Mouse (Mus musculus) limb, embryonic 15.5 days (tissue): Measurements from ENCODE around the gene Ssu72. TPM values are rescaled to one million over a fixed set of nuclear protein-coding genes. Genes with fewer than 3 reads are reported as not detected.

Experiments used
- ATAC-seq: fragments of 200-750 bp; cut with Nextera tagmentation; 2 replicates; pipeline ENCODE4 v1.8.0; 2017; ENCODE audit warnings: low read depth, moderate TSS enrichment; ENCODE audit not compliant: insufficient number of reproducible peaks, low FRiP score, low TSS enrichment
- H3K27ac ChIP-seq: fragments of 300-500 bp; sonication (generic); 2 replicates; pipeline ENCODE4 v1.5.1; 2015; ENCODE audit warnings: moderate library complexity, mild to moderate bottlenecking, inconsistent platforms
- H3K27me3 ChIP-seq: fragments of 300-500 bp; sonication (generic); 2 replicates; pipeline ENCODE4 v1.6.1; 2015; ENCODE audit warnings: inconsistent platforms
- H3K36me3 ChIP-seq: fragments of 300-500 bp; sonication (generic); 2 replicates; pipeline ENCODE4 v1.6.1; 2015; ENCODE audit warnings: inconsistent platforms
- H3K4me1 ChIP-seq: fragments of 300-500 bp; sonication (generic); 2 replicates; pipeline ENCODE4 v1.6.1; 2015; ENCODE audit warnings: inconsistent platforms
- H3K4me2 ChIP-seq: fragments of 300-500 bp; sonication (generic); 2 replicates; pipeline ENCODE4 v1.6.1; 2015; ENCODE audit warnings: mild to moderate bottlenecking, inconsistent platforms
- H3K4me3 ChIP-seq: fragments of 300-500 bp; sonication (generic); 2 replicates; pipeline ENCODE4 v1.5.1; 2015; ENCODE audit warnings: mild to moderate bottlenecking, inconsistent platforms
- H3K9ac ChIP-seq: fragments of 300-500 bp; sonication (generic); 2 replicates; pipeline ENCODE4 v1.6.1; 2015; ENCODE audit warnings: inconsistent platforms
- H3K9me3 ChIP-seq: fragments of 300-500 bp; sonication (generic); 2 replicates; pipeline ENCODE4 v1.6.1; 2016; ENCODE audit warnings: inconsistent platforms
- WGBS: fragments of 180-500 bp; shearing (Covaris S2); methylation state at CpG from one replicate; pipeline ENCODE4 v1.1.7; 2015; 5-methylcytosine and 5-hydroxymethylcytosine counted together
- polyA plus RNA-seq: library from polyadenylated mRNA; unstranded; fragments of >200 nt; fragmentation: Nextera tagmentation; extraction: Ambion mirVana; gene quantifications from 2 replicates; pipeline ENCODE4 v1.2.1, GENCODE M21; 2015

Gene Ssu72
- polyA plus RNA-seq, 1 experiment from 2014 or later, result 132 TPM

GRCm38 (mm10) chr4:155776704-155777335 lies 72.2 kb downstream of the Ssu72 start:
- Histone ChIP-seq H3K4me1 (peaks cover 37% of the 10 kb centered on the region), H3K36me3 (no peaks in the 10 kb centered on the region), H3K4me3 (no peak overlapping the region), H3K9ac (no peak overlapping the region), H3K4me2 (no peak overlapping the region), H3K9me3 (no peaks in the 10 kb centered on the region), H3K27ac (no peak overlapping the region), H3K27me3 (0 out of 2 replicates have a peak, but pooled peaks cover 6% of the 10 kb centered on the region)
- 62% methylated on average over 2 of the region's 2 CpGs for WGBS
- no peak for ATAC-seq

GRCm38 (mm10) chr4:155777816-155778215 lies 73.2 kb downstream of the Ssu72 start:
- Histone ChIP-seq H3K36me3 (no peaks in the 10 kb centered on the region), H3K27me3 (0 out of 2 replicates have a peak, but pooled peaks cover 6% of the 10 kb centered on the region), H3K27ac (no peak overlapping the region), H3K4me1 (peaks cover 37% of the 10 kb centered on the region), H3K4me3 (no peak overlapping the region), H3K9ac (no peak overlapping the region), H3K4me2 (no peak overlapping the region), H3K9me3 (no peaks in the 10 kb centered on the region)
- WGBS, result 75% methylated on average over 2 of the region's 2 CpGs
- ATAC-seq, result no peak

- 80% methylated on average over 4 of the region's 4 CpGs for WGBS
- ATAC-seq, result no peak
- H3K4me2 ChIP-seq, result no peak overlapping the region
Measured at GRCm38 (mm10) chr4:155779498-155779897, 74.9 kb downstream of the Ssu72 start.

GRCm38 (mm10) chr4:155780895-155781294 lies 76.3 kb downstream of the Ssu72 start:
- no peaks in the 10 kb centered on the region for H3K27me3 ChIP-seq
- no peak overlapping the region for H3K4me3 ChIP-seq
- peak; percentile 62; the same call in 1 of the 2 replicates for ATAC-seq
- no peak overlapping the region for H3K9ac ChIP-seq
- H3K36me3 ChIP-seq, result no peaks in the 10 kb centered on the region
- H3K4me2 ChIP-seq, result no peak overlapping the region
- H3K27ac ChIP-seq, result peak overlapping the region; percentile 63
- H3K4me1 ChIP-seq, result peaks cover 23% of the 10 kb centered on the region
- no peaks in the 10 kb centered on the region for H3K9me3 ChIP-seq
- 31% methylated on average over 6 of the region's 6 CpGs for WGBS

More at GRCm38 (mm10) chr4:155779498-155779897, 74.9 kb downstream of the Ssu72 start:
- no peaks in the 10 kb centered on the region for H3K9me3 ChIP-seq
- H3K27me3 ChIP-seq, result no peaks in the 10 kb centered on the region
- no peak overlapping the region for H3K9ac ChIP-seq
- H3K27ac ChIP-seq, result no peak overlapping the region
- H3K4me3 ChIP-seq, result no peak overlapping the region
- no peaks in the 10 kb centered on the region for H3K36me3 ChIP-seq
- H3K4me1 ChIP-seq, result peaks cover 27% of the 10 kb centered on the region

Other genes with a start within 250 kb of the Ssu72 start
- gene Tmem52, start 235.7 kb upstream of the Ssu72 start, polyA plus RNA-seq, result 0.79 and 1.1 TPM in 2 replicates
- 391 and 399 TPM in 2 replicates for gene Gnb1, start 213.4 kb upstream of the Ssu72 start, polyA plus RNA-seq
- gene Nadk, start 142.4 kb upstream of the Ssu72 start, polyA plus RNA-seq, result 85.7 and 90.6 TPM in 2 replicates
- 6.8 and 7.4 TPM in 2 replicates for gene Slc35e2, start 103.4 kb upstream of the Ssu72 start, polyA plus RNA-seq
- gene Cdk11b, start 79.9 kb upstream of the Ssu72 start, polyA plus RNA-seq, result 58.8 and 59.9 TPM in 2 replicates
- gene Gm10563, start 59.4 kb upstream of the Ssu72 start, polyA plus RNA-seq, result not detected in 2 replicates
- 23.7 and 36.9 TPM in 2 replicates for gene Mmp23, start 51.4 kb upstream of the Ssu72 start, polyA plus RNA-seq
- gene Mib2, start 35.6 kb upstream of the Ssu72 start, polyA plus RNA-seq, result 30.1 and 34.3 TPM in 2 replicates
- gene Fndc10, start 10.5 kb upstream of the Ssu72 start, polyA plus RNA-seq, result 11.1 and 11.5 TPM in 2 replicates
- gene Tmem240, start 30.0 kb downstream of the Ssu72 start, polyA plus RNA-seq, result 0.94 and 1.3 TPM in 2 replicates
- 84.1 and 91.5 TPM in 2 replicates for gene Atad3a, start 56.3 kb downstream of the Ssu72 start, polyA plus RNA-seq
- 17.6 and 21.3 TPM in 2 replicates for gene Vwa1, start 69.9 kb downstream of the Ssu72 start, polyA plus RNA-seq
- gene Tmem88b, start 81.1 kb downstream of the Ssu72 start, polyA plus RNA-seq, result 0.38 and 0.52 TPM in 2 replicates
- gene Ankrd65, start 85.6 kb downstream of the Ssu72 start, polyA plus RNA-seq, result not detected in 2 replicates
- 169 and 184 TPM in 2 replicates for gene Mrpl20, start 98.1 kb downstream of the Ssu72 start, polyA plus RNA-seq
- gene Ccnl2, start 107.7 kb downstream of the Ssu72 start, polyA plus RNA-seq, result 185 and 187 TPM in 2 replicates
- 123 and 128 TPM in 2 replicates for gene Aurkaip1, start 126.5 kb downstream of the Ssu72 start, polyA plus RNA-seq
- 150 and 197 TPM in 2 replicates for gene Mxra8, start 134.9 kb downstream of the Ssu72 start, polyA plus RNA-seq
- gene Dvl1, start 142.6 kb downstream of the Ssu72 start, polyA plus RNA-seq, result 7.1 and 10.4 TPM in 2 replicates
- 0.32 and 0.42 TPM in 2 replicates for gene Tas1r3, start 158.6 kb downstream of the Ssu72 start, polyA plus RNA-seq
- gene Cptp, start 164.6 kb downstream of the Ssu72 start, polyA plus RNA-seq, result 19.7 and 20.8 TPM in 2 replicates
- 69.5 and 72.3 TPM in 2 replicates for gene Ints11, start 164.7 kb downstream of the Ssu72 start, polyA plus RNA-seq
- gene Pusl1, start 187.0 kb downstream of the Ssu72 start, polyA plus RNA-seq, result 61.8 and 66.6 TPM in 2 replicates
- gene Acap3, start 187.0 kb downstream of the Ssu72 start, polyA plus RNA-seq, result 23.3 and 23.8 TPM in 2 replicates
- gene Ube2j2, start 239.0 kb downstream of the Ssu72 start, polyA plus RNA-seq, result 87.9 and 99.7 TPM in 2 replicates